Mouse (Mus musculus) CD4-positive, CD25-positive, alpha-beta regulatory T cell (primary cell): ENCODE results near the gene Rnf113a1. TPM values are rescaled to one million over a fixed set of nuclear protein-coding genes. Genes with fewer than 3 reads are reported as not detected.

ENCODE experiments used
- polyA plus RNA-seq: library from polyadenylated mRNA; unstranded; fragments of 100-300 nt; shearing (Covaris generic); gene quantifications from one replicate; pipeline ENCODE4 v1.2.1, GENCODE M21; 2017

Rnf113a1 gene
- 13.2 TPM for polyA plus RNA-seq

GRCm38 (mm10) chrX:37191105-37191743, at the start of gene Rnf113a1, which contains the start of gene Ndufa1:
TSS of gene Rnf113a1 (plus strand) at chrX:37191245.
TSS of gene Ndufa1 (minus strand) at chrX:37191163.

GRCm38 (mm10) chrX:37168742-37169141, 22.3 kb upstream of the Rnf113a1 start, which contains the start of gene Akap14:
TSS of gene Akap14 (minus strand) at chrX:37168842.

GRCm38 (mm10) chrX:37210941-37211340, 19.9 kb downstream of the Rnf113a1 start, which contains the start of gene Gm9:
TSS of gene Gm9 (minus strand) at chrX:37211041.

GRCm38 (mm10) chrX:37222158-37222557, 31.1 kb downstream of the Rnf113a1 start, which contains the start of gene Rhox1:
TSS of gene Rhox1 (minus strand) at chrX:37222258.

Other genes starting within 250 kb of the Rnf113a1 start
- 115 TPM for gene Sept6, start 199.5 kb upstream of the Rnf113a1 start, polyA plus RNA-seq
- not detected for gene Sowahd, start 142.4 kb upstream of the Rnf113a1 start, polyA plus RNA-seq
- gene Rpl39, start 105.8 kb upstream of the Rnf113a1 start, polyA plus RNA-seq = 449 TPM
- gene Upf3b, start 80.9 kb upstream of the Rnf113a1 start, polyA plus RNA-seq = 19.7 TPM
- 25.7 TPM for gene Nkap, start 64.5 kb upstream of the Rnf113a1 start, polyA plus RNA-seq
- gene Akap14, start 22.4 kb upstream of the Rnf113a1 start, polyA plus RNA-seq = not detected
- gene Ndufa1, start 82 bp upstream of the Rnf113a1 start, polyA plus RNA-seq = 234 TPM
- not detected for gene Gm9, start 19.8 kb downstream of the Rnf113a1 start, polyA plus RNA-seq
- not detected for gene Rhox1, start 31.0 kb downstream of the Rnf113a1 start, polyA plus RNA-seq
- gene Rhox2a, start 53.7 kb downstream of the Rnf113a1 start, polyA plus RNA-seq = not detected
- gene Rhox3a, start 58.7 kb downstream of the Rnf113a1 start, polyA plus RNA-seq = not detected
- gene Rhox4a, start 74.1 kb downstream of the Rnf113a1 start, polyA plus RNA-seq = not detected
- gene Rhox3a2, start 188.8 kb downstream of the Rnf113a1 start, polyA plus RNA-seq = not detected
- not detected for gene Rhox4a2, start 199.6 kb downstream of the Rnf113a1 start, polyA plus RNA-seq
- not detected for gene Rhox2b, start 220.8 kb downstream of the Rnf113a1 start, polyA plus RNA-seq
- not detected for gene Rhox4b, start 241.2 kb downstream of the Rnf113a1 start, polyA plus RNA-seq